Mouse (Mus musculus) liver, adult 2 months (tissue): Measurements from ENCODE around the gene Sept5. TPM values are rescaled to one million over a fixed set of nuclear protein-coding genes. Genes with fewer than 3 reads are reported as not detected.

ENCODE experiments used
- DNase-seq: peaks from one replicate; pipeline ENCODE4 v3.0.0-alpha.2; 2011; ENCODE audit warnings: low read depth, low spot score; ENCODE audit errors: extremely low read depth
- H3K27ac ChIP-seq: fragments of 200-500 bp; replicated peaks from 2 replicates; pipeline ENCODE4 v1.5.1; 2012; ENCODE audit warnings: low read depth, mild to moderate bottlenecking, control low read depth, inconsistent platforms, low read length; ENCODE audit not compliant: insufficient read depth
- H3K27me3 ChIP-seq: fragments of 200-500 bp; 2 replicates; pipeline ENCODE4 v1.6.1; 2012; ENCODE audit warnings: mild to moderate bottlenecking, moderate library complexity, low read length, inconsistent platforms; ENCODE audit not compliant: control insufficient read depth, insufficient read depth
- H3K36me3 ChIP-seq: fragments of 200-500 bp; 2 replicates; pipeline ENCODE4 v1.6.1; 2012; ENCODE audit warnings: low read length, inconsistent platforms; ENCODE audit not compliant: control insufficient read depth, insufficient read depth
- H3K4me1 ChIP-seq: fragments of 200-500 bp; 2 replicates; pipeline ENCODE4 v1.6.1; 2011; ENCODE audit warnings: low read length; ENCODE audit not compliant: control insufficient read depth, insufficient read depth
- H3K4me3 ChIP-seq: fragments of 200-500 bp; 2 replicates; pipeline ENCODE4 v1.5.1; 2011; ENCODE audit warnings: low read depth, mild to moderate bottlenecking, control low read depth, low read length, moderate library complexity; ENCODE audit not compliant: insufficient read depth
- H3K79me2 ChIP-seq: fragments of 200-500 bp; 2 replicates; pipeline ENCODE4 v1.6.1; 2012; ENCODE audit warnings: inconsistent platforms, mild to moderate bottlenecking, low read length, moderate library complexity; ENCODE audit not compliant: control insufficient read depth, insufficient read depth
- H3K9ac ChIP-seq: fragments of 200-500 bp; 2 replicates; pipeline ENCODE4 v1.6.1; 2012; ENCODE audit warnings: low read depth, mild to moderate bottlenecking, control low read depth, inconsistent platforms, low read length
- CTCF ChIP-seq: fragments of 200-500 bp; IDR thresholded peaks from 2 replicates; pipeline ENCODE4 v1.5.1; 2011; ENCODE audit warnings: low read depth, low read length, control low read depth
- POLR2A ChIP-seq: fragments of 200-500 bp; IDR thresholded peaks from 2 replicates; pipeline ENCODE4 v1.6.1; 2011; ENCODE audit warnings: low read length, control low read depth; ENCODE audit not compliant: insufficient read depth; ENCODE audit errors: extremely low read depth
- WGBS: fragments of 180-500 bp; shearing (Covaris S2); methylation state at CpG from one replicate; pipeline ENCODE4 v1.1.7; 2018; 5-methylcytosine and 5-hydroxymethylcytosine counted together
- polyA plus RNA-seq: library from polyadenylated mRNA; depleted of rRNA; stranded (reverse); fragments of >200 nt; gene quantifications from 2 replicates; pipeline ENCODE4 v1.2.3, GENCODE M21; 2012
- total RNA-seq: library from RNA; depleted of rRNA; stranded (reverse); fragments of >200 nt; gene quantifications from 2 replicates; pipeline ENCODE4 v1.2.3, GENCODE M21; 2014

Gene Sept5
- total and polyA plus RNA-seq, 2 experiments = 0.18 to 0.87 TPM

DNA sequence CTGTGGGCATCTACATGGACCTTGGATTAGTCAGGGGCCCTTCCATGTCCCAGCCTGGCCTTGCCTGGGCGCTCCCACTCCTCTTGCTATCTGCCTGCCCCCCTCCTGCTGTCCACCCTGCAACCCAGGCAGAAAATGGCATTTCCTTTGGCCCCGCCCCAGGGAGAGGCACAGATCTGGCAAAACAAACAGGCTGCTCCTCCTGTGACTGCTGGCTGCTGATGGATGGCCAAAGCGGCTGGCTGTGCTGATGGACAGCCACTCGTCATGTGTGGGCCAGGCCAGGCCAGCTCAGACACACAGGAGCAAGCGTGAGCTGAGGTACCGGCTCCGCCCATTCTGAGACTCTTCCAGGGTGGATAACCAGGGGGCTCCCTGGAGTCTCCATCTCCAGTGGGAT, 28.3 kb downstream of the Sept5 start:
- no peaks in the 10 kb centered on the region for H3K4me1 ChIP-seq
- H3K79me2 ChIP-seq = no peaks in the 10 kb centered on the region

GRCm38 (mm10) chr16:18598006-18598405, 31.7 kb downstream of the Sept5 start:
- no peak overlapping the region for H3K27ac ChIP-seq
- no peak overlapping the region for H3K9ac ChIP-seq
- WGBS = 83% methylated on average over 3 of the region's 3 CpGs
- H3K27me3 ChIP-seq = no peaks in the 10 kb centered on the region
- TF ChIP-seq CTCF (no peak), POLR2A (no peak)
- H3K4me3 ChIP-seq = no peak overlapping the region
- H3K79me2 ChIP-seq = no peaks in the 10 kb centered on the region
- no peak for DNase-seq
- H3K4me1 ChIP-seq = no peaks in the 10 kb centered on the region
- H3K36me3 ChIP-seq = no peaks in the 10 kb centered on the region

More for the DNA sequence above, 28.3 kb downstream of the Sept5 start:
- Histone ChIP-seq H3K4me3 (no peak overlapping the region), H3K36me3 (no peaks in the 10 kb centered on the region), H3K9ac (no peak overlapping the region), H3K27ac (no peak overlapping the region), H3K27me3 (no peaks in the 10 kb centered on the region)
- DNase-seq = no peak
- WGBS = 80% methylated on average over 7 of the region's 7 CpGs
- no peak for TF ChIP-seq POLR2A
- TF ChIP-seq CTCF = no peak

GRCm38 (mm10) chr16:18596255-18596654, 33.5 kb downstream of the Sept5 start:
- no peaks in the 10 kb centered on the region for H3K79me2 ChIP-seq
- no peak overlapping the region for H3K27ac ChIP-seq
- no peak for DNase-seq
- no peaks in the 10 kb centered on the region for H3K36me3 ChIP-seq
- TF ChIP-seq CTCF (no peak), POLR2A (no peak)
- H3K4me1 ChIP-seq = no peaks in the 10 kb centered on the region
- WGBS = 75% methylated on average over 5 of the region's 5 CpGs
- H3K4me3 ChIP-seq = no peak overlapping the region
- H3K9ac ChIP-seq = no peak overlapping the region
- H3K27me3 ChIP-seq = peaks cover 7% of the 10 kb centered on the region; the same call in 1 of the 2 replicates

GRCm38 (mm10) chr16:18593930-18594329, 35.8 kb downstream of the Sept5 start:
- peaks cover 10% of the 10 kb centered on the region; the same call in 1 of the 2 replicates for H3K27me3 ChIP-seq
- H3K27ac ChIP-seq = no peak overlapping the region
- no peak for DNase-seq
- no peak overlapping the region for H3K4me3 ChIP-seq
- H3K36me3 ChIP-seq = no peaks in the 10 kb centered on the region
- H3K9ac ChIP-seq = no peak overlapping the region
- 46% methylated on average over 2 of the region's 2 CpGs for WGBS
- no peaks in the 10 kb centered on the region for H3K79me2 ChIP-seq
- no peak for TF ChIP-seq POLR2A
- TF ChIP-seq CTCF = no peak
- 0 out of 2 replicates have a peak, but pooled peaks cover 2% of the 10 kb centered on the region for H3K4me1 ChIP-seq

DNA sequence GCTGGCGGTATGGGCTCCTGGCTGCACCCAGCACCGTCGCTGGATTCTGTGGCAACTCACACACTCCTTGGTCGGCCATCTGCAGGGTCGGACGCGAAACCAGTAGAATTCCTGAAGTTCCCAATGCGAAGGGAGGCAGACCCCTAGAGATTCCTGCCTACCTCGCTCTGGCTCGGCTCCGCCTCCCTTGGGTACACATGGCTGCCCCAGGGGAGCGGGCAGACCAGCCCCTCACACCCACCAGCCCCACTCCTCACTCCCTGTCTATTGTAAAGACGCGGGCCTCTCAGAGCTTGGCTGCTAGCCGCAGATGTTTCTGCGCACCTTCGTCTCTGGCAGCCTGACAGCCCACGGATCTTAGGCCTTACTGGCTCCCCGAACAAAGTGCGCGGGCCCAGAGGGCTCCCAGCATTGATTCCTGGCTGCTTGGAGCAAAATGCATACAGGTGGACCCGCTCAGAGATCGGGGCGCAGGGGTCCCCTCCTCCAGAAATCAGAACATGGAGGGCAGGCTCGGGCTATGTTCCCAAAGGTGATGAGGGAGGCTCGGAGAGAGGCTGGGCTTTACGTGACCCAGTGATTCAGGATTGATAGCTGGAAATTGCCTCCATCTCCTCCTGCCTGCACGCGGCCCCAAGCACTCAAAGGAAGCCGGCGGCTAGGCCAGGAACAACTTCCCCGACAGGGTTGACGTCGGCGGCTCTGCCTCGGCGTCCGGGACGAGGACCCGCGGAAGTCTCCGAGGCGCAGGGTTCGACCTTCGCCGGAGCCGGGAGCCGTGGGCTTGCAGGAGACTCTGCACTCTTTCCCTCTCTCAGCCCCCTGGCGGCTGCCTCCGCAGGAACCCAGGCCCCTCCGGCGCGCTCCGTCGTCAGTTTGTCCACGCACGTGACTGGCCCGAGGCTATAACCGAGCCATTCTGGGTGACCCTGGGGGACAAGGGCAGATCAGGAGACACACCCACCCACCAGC, 38.4 kb downstream of the Sept5 start:
- Histone ChIP-seq H3K4me3 (no peak overlapping the region), H3K79me2 (no peaks in the 10 kb centered on the region), H3K27ac (no peak overlapping the region), H3K4me1 (0 out of 2 replicates have a peak, but pooled peaks cover 2% of the 10 kb centered on the region), H3K9ac (no peak overlapping the region), H3K36me3 (no peaks in the 10 kb centered on the region), H3K27me3 (peaks cover 22% of the 10 kb centered on the region)
- no peak for DNase-seq
- TF ChIP-seq CTCF = no peak
- TF ChIP-seq POLR2A = no peak
- 6% methylated on average over 59 of the region's 59 CpGs for WGBS
